Mouse (Mus musculus) heart, adult 8-10 months (tissue): Measurements from ENCODE around the gene Tpm1. TPM values are rescaled to one million over a fixed set of nuclear protein-coding genes. Genes with fewer than 3 reads are reported as not detected.

Experiments used
- DNase-seq: peaks from one replicate; pipeline ENCODE4 v3.0.0; 2022; ENCODE audit warnings: low spot score
- total RNA-seq, 4 experiments: library from RNA; stranded (reverse); gene quantifications; 2 replicates each; pipeline ENCODE4 v1.2.4; 2022

Gene Tpm1
- over 10,000 TPM in 3 of 4 experiments, 1,000 to 10,000 TPM in 1; 9,382 to 12,072 (median 10,190) TPM for total RNA-seq

DNA sequence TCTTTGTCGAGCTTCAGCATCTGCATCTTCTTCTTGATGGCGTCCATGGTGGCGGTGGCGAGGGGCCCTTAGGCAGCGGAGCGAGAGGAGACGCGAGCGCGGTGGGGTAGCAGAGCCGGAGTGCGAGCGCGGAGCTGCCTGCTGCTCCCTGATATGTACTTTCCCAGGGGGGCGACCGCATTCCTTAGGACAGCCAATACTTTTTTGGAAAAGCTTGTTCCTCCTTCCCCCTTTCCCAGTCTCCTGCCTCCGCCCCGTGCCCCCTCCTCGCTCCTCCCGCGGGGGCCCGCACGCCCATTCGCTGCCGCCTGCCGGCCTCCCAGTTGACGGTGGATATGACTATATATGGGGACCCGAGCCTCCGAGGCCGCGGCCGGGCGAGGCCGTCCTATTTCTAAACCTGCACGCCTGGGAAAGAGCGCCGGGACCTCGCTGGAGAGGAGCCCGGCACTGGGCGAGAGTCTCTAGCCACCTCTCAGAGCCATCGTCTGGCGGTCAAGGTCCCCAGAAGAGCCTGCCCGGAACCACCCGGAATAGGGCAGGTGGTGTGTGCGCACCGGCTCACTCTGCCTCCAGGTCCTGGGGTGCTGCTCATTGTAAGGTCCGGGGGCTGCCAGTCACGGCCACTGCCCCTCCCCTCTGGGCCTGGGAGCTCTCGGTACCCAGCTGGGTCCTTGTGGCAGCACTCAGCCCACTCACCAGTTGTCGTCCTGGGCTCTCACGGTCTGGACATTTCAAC lies at the start of gene Tpm1:
TSS of gene Tpm1 (minus strand) at position 321 of the 739 bp plus-strand sequence.
- DNase-seq = peak; percentile 86

DNA sequence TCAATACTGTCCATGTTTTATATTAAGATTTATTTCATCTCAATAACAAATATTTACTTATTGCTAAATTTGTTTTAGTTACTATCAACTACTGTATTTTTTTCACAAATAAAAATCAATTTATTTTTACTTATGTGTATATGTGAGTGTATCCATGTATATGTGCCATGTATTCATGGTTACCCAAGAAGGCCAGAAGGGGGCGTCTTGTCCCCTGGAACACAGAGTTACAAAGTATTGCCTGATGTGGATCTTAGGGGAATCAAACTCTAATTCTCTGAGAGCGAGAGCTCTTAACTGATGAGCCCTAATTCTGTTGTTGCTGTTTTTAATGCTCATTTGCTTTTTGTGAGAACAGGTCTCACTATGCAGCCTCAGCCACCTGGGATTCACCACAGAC lies 45.2 kb upstream of the Tpm1 start:
- no peak for DNase-seq

DNA sequence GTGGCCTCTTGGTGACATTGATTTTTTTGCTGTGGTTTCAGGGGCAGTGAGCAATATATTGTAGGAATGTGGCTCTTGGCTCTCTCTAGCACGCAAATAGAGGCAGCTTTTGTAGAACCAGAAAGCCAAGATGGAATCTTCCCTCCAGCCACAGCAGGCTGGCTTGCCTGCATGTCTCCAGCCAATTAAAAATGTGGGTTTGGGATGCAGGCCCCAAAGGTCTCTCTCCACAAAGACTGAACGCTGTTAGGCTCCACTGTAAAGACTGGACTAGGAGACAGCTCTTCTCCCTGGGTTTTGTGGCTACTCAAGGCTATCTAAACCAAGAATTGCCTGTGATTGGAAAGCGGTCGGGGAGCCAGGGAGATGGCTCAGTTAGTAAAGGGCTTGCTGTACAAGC lies 43.0 kb upstream of the Tpm1 start:
- no peak for DNase-seq

DNA sequence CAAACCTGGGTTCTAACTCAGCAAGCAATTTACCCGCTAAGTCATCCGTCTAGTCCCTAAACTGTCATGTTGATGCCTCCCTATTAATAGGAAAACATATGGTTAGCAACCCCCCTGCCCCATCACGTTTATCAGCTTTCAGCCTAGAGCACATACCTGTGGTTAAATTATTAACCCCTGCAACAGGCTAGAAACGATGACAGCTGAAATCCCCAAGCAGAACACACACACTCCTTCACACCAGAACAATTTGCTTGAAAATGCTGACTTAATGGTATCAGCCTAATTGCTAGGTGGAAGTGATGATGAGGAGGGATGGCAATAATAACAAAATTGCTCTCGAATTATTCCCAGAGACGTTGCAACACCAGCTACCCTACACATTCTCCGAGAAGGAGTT lies 42.4 kb upstream of the Tpm1 start:
- DNase-seq = no peak

DNA sequence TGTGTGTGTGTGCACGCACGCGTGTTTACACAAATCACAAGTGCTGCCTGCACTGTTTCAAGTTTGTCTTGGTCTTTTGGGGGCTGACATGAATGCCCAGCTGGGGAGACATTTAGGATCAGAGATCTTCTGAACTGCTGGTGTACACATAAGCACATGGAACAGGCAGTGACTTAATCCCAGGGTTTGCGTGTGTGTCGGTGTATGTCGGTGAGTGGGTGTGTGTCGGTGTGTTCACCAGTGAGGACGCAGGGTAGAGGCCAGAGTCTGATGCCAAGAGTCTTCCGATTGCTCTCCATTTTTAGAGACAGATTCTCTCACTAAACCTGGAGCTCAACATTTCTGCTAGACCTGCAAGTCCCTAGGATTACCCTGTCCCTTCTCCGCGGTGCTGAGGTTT lies 41.9 kb upstream of the Tpm1 start:
- DNase-seq = no peak

DNA sequence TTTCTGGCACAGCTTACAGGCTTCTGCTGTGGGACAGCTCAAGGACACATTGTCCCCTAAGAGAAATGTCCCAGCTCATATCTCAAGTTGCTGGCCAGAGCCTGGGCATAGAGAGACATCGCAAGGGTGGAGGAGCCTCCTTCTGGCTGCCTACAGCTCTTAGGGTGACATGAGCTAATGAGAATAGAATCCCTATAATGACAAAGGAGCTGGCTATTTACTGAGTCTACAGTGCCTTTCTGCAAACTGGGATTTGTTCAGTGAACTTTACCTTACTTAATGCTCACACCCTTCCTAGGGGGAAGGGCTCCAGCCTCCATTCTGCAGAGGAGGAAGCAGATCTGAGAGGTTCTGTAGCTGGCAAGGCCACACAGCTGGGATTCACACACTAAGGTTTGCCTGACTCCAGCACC lies 41.4 kb upstream of the Tpm1 start:
- DNase-seq = no peak

DNA sequence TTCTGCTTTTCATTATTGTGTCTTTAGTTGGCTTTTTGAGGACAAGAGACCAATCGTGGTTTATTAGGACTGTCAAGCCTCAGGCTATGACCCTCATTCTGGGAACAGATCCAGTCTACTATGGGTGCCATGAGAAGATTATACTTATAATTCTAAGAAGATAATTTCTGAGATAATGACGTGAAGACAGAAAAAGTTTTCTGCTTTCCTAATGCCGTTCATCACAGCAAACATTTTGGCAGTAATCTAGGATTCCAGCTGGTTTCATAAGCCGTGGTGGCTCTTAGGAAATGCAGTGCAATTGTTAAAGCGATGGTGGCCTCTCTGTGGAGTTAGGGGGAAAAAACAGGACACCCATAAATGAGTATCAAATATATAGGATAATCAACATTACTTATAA lies 40.0 kb upstream of the Tpm1 start:
- no peak for DNase-seq

DNA sequence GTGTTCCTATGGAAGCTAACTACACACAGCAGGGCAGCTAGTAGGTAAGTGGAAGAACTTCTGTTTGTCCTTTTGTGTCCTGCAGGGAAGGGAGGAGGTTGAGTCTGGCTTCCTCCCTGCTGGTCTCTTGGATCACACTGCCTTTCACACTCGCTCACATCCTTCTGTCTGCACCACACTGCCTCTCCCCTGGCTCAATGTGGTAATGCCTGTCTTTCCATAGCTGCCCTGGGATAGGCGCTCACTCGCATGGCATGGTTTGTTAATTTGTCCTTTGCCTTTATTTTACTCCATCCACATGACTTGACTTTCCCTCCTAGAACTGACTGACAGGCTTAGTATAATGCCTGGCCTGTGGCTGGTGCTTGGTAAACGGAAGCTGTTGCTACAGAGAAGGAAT lies 34.6 kb upstream of the Tpm1 start:
- no peak for DNase-seq

DNA sequence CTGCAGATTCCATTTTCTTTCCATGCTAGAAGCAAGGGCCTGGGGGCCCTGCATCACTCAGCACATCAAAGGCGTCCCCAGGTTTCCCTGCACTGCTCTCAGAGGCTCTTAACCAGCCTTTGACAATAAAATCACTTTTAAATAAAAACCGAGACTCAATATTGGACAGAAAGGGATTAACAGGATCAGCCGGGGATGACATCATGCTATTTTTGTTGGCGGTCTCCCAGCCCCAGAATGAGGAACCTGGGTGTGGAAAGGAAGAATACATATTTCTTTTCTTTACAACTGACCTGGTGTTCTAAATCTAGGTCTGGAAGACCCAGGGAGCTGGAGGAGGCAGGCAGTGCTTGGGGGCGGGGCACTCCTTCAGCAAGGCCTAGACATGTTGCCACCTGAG lies 32.5 kb upstream of the Tpm1 start:
- peak; percentile 9 for DNase-seq

DNA sequence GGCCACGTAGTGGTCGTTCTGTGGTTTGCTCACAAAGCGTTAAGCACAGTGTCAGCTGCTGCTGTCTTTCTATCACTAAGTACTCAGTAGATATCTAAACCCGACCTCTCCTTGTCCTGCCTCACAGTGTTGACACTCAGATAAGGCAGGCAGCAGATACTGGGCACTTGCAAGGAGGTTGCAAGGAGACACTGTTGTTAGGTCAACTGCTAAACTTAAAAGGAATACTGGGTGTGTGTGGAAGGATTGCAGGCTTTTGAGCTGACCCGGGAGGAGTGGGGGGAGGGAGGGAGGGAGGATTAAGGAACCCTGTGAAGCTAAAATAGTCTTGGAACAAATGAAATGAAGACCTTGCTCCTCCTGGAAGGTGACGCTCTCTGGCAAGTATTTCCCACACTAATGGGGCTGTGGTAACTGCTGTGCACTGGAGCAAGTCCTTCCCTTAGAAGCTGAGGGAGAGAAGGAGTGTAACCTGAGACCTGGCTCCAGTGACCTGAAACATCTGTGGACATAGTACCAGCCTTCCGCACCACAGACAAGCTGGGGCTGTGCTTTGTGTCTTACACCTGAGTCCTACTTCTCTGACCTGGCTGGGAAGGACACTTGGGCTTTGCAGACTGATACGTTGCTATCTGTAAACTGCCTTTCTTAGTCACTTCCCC lies 28.6 kb upstream of the Tpm1 start:
- no peak for DNase-seq

DNA sequence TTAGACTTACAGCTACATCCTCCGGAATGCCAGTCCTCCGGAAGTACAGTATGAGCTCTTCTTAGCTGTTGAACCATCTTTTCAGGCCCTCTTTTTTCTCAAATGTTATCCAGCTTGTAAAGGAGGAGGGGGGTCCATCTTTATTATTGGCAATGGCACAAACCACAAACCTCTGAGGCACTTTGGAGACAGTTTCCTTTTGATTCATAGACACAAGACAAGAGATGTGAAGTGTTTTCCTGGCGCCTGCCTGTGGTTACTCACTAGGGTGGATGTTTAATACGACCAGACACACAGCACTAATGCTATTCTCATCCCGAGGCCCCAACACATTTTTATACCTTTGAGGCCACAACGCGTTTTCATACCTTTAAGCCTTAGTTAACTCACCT lies 28.1 kb upstream of the Tpm1 start:
- DNase-seq = no peak

DNA sequence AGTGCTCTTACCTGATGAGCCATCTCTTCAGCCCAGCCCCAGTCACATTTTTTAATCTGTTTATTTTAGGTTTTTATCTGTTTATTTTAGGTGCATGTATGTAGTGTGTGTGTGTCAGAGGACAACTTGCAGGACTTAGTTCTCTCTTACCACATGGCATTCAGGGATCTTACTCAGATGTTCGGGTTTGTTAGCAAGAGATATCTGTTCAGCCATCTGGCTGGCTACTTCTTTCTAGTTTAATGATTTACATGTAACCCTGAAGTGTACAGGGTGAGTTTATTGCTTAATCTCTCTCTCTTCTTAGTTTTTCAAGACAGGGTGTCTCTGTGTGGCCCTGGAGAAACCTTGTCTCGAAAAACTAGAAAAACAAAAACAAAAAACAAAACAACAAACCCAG lies 23.0 kb upstream of the Tpm1 start:
- no peak for DNase-seq

DNA sequence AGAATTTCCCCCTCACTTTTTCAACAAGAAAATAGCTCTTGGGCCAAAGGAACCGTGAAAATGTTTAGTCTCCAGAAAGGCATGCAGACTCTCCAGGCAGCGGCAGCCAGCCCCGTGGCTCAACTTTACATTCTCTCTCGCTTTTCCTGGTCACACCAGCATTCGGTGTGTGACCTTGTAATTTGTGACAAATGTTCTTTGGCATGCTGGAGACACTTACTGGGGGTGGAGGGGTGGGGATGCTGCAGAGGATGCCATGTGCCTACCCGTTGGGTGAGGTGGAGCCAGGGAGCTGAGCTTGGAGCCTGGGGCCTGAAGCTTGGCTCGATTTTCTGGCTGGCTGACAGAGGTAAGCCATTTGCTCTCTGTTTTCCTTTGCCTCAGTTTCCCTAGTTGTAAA lies 22.4 kb upstream of the Tpm1 start:
- DNase-seq = no peak

DNA sequence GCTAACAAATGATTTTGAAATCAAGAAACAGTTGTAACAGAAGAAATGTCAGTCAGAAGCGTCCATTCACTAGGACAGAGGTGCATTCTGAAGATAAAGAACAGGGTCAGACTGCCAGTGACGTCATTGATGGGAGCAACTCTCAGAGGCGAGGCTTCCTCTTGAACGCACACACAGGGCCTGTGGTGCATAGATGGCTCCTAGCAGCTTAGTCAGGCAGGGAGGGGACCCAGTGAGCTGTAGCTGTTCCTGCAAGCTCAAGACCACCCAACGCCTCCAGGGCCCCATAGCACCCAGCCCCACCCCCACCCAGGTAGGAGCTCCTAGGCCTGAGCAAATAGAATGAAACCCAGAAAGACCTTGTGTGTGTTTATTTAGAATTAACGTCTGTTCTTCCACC lies 21.9 kb upstream of the Tpm1 start:
- DNase-seq = no peak

DNA sequence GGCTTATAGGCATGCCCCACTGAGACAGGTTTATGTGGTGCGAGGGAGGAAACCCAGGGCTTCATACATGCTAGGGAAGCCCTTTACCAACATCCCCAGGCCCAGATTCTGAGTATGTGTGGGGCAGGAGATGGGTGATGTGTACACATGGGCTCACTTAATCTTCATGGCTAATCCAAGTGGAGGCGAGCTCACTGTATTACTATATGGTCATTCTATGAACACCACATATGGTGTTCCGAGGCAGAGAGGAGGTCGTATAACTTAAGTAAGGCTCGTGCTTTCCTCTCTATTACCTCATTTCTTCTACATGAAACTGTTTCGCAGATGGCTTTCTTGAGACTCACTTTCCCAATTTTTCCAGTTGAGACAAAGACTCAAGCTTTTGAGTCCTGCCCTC lies 17.4 kb upstream of the Tpm1 start:
- DNase-seq = no peak

DNA sequence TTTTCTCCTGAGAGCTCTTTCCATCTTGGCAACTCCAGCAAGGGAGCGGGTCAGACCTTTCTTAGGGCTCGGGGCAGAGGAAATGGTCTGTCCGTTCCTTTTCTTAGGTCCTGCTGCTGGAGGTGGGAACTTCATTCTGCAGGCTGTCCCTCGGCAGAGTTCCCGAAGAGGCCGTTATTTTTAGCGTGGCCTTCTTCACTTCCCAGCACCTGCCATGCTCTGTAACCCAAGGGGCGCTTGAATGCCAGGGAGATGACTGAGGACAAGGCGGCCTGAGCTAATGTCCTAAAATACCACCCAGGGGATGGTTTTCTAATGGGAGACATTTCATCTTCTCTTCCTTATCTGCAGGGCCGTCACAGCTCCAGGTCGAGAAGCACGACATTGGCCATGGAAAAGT lies 10.5 kb upstream of the Tpm1 start:
- peak; percentile 9 for DNase-seq

DNA sequence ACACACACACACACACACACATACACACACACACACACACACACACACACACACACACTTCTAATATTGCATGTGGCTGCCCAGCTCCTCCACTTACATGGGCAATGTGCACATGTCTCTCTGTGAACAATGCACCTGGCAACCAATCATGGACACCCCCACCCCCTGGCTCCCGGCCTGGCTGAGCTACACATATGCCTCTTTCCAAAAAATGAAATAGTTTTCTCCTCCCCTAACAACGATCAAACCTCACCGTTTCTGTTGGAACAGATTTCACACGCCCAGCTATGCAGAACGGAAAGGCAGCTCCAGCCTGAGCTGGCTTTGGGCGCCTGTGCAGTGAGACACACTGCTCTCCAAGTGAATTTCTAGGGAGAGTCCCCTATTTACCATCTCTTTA lies 9.2 kb upstream of the Tpm1 start:
- DNase-seq = no peak

DNA sequence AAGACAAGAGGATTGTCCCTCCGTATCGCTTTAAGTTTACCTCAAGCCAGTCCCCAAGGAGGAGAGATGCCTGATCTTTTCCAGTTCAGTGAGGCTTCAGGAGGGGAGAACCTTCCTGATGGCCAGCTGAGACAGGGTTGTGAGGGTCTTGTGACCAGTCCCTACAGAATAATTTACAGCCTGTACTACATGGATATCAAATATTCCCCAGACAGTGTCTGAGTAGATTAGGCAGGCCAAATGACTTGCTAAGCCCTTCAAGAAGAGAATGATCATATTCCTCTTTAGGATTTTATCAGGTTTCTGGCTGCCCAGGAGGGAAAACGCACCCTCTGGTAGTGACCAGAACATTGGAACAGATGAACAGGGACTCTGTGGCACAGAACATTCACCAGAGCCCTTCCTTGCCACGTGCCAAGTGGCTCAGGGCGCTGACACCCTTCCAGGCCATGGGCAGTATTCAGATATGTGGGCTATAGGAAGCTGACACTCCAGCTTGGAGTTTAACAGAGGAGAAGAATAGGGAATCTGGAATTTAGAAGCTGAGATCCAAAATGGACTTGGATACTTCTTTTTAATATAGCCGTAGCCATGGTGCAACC lies 1.6 kb upstream of the Tpm1 start:
- DNase-seq = no peak

DNA sequence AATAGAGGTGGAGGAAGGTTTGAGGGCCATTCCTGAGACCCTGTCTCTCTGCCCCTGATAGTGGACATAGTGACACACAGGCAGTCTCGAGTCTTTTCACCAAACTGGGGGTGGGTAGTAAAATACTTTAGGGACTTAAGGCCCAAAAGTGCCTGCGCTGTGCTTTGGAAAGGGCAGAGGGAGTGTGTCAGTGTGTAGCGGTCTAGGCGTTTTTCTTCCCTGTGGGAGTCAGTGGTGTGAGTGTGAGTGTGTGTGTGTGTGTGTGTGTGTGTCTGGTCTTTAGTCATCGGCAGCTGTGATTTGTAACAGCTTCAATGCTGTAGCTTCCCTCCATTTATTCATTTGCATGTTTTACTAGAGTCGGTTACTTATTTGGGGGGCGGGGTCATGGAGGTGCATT lies 630 bp upstream of the Tpm1 start:
- no peak for DNase-seq

DNA sequence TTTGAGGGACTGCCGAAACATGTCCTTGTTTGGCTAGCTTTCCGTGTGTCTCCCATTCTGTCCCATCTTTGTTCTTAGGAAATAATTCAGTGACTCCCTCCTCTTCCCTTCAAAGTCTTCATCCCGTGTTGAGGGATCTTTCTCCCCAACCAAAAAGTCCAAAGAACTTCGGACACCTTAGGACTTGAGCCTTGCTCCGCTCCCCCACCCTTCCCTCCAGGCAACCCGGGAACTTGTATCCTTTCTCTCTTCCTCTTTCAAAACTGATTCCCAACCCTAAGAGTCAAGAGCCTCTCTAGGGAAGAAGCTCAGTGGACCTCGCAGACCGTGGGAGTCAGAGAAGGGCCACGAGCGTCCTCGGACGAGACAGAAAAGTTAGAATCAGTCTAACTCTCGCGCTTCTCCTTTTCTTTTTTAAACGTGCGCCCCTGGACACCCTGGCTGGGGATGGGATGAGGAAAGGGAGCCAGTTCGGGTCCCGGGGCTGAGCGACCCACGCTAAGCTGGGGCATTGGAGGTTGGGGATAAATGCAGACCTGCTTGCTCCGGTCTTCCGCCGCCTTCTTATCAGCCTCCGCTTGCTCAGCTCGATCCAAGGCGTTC lies 622 bp downstream of the Tpm1 start:
- peak; percentile 16 for DNase-seq

DNA sequence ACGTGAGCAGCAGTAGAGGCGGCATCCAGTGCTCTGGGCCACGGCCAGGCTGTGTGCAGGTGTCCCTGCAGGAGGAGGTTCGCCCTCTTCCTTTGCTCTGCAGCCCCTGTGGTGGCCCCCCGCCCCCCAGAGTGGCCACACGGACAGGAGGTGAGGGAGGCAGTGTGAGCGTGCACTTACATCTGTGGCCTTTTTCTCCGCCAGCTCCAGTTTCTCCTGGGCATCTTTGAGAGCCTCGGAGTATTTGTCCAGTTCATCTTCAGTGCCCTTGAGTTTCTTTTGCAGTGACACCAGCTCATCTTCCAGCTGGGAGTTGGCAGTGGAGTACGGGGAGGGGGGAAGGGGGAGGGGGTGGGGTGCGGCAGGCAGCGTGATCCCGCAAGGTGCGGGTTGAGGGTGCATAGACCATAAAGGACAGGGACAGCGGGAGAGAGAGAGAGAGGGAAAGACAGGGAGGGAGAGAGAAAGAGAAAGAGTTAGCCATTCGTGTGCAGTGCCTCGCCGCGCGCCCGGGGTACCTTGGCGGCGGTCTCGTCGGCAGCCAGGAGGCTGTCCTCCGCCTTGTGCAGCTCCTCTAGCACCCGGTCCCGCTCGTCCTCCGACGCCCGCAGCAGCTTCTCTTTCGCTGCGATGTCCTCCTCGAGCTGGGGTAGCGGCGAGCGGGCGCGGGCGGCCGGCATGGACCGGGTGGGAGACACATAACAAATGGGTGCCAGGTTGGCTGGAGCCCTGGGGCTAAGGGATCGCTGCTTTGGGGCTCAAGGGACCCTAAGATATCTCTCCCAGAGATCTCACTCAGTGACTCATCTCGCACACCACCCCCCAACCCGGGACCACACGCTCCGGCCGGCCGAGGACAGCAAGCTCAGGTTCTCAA lies 1.4 kb downstream of the Tpm1 start:
- DNase-seq = no peak
